Mouse (Mus musculus): ENCODE results near the gene Gm20518.

DNA sequence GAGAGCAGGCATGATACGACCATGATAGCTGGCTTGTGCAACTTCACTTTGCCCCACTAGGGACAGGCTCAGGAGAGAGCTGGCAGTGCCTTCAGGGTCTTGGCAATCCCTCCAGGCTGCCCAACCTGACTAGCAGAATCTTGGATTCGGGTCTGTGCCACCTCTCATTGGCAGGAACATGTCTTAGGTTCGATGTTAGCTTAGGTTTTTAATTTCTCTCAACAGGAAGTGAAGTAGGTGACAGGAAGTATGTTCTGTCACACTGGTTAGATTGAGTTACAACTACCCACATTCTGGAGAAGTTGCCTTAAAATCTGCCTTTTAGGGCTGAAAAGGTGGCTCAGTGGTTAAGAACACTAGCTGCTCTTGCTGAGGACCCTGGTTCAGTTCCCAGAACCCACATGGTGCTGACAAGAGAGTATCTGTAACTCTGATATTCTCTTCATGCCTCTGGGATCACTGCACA is 43.0 kb upstream of the Gm20518 start:
- TF ChIP-seq POLR2A (IDR thresholded peaks at IDR 0.05; ENCODE audit: low read depth, low read length) (no peak), CTCF (IDR thresholded peaks at IDR 0.05; ENCODE audit: extremely low read depth, insufficient read length, insufficient replicate concordance, low read depth, low read length) (no peak)
